Mouse (Mus musculus) left cerebral cortex, adult 8-10 months (tissue): ENCODE measurements around the gene Dnm1. TPM values are rescaled to one million over a fixed set of nuclear protein-coding genes. Genes with fewer than 3 reads are reported as not detected.
A peak's percentile ranks its signal among the peaks of the same experiment; 100 is the strongest.

Experiments used
- DNase-seq, 2 experiments: peaks; one replicate each; pipeline ENCODE4 v3.0.0; 2022; ENCODE audit warnings: low spot score in 2 of 2
- total RNA-seq, 4 experiments: library from RNA; stranded (reverse); gene quantifications; 2 replicates each; pipeline ENCODE4 v1.2.4; 2022

Dnm1 gene
- total RNA-seq, 4 experiments from 2014 or later, result 1,127 to 1,189 (median 1,146) TPM

GRCm38 (mm10) chr2:32340836-32341633, 12.1 kb downstream of the Dnm1 start:
- DNase-seq, result peak in 1 of 2 experiments; percentile 80

- no peak for DNase-seq
Observed at GRCm38 (mm10) chr2:32339912-32340642, 13.1 kb downstream of the Dnm1 start.

DNA sequence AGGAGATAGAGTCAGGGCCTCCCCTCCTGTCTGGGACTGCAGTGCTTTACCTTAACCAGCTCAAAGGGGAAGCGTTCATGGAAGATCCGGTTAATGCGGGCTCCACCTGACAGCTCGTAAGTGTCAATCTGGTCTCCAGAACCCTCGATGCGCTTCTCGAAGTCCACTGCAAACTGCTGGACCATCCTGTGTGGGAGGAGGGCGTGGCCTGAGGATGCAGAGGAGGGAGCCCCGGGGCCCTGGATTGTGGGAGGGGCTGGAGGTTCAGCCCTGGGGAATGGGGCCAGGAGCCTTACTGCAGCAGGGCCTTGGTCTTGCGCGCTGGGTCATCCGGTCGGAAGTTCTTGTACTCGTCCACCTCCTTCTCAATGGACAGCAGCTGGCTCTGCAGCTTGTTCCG, 17.2 kb downstream of the Dnm1 start:
- DNase-seq, result no peak

- DNase-seq, result no peak
Observed at GRCm38 (mm10) chr2:32332159-32332558, 21.0 kb downstream of the Dnm1 start.

- no peak for DNase-seq
Observed at GRCm38 (mm10) chr2:32329531-32329930, 23.6 kb downstream of the Dnm1 start.

- DNase-seq, result no peak
Observed at GRCm38 (mm10) chr2:32328911-32329460, 24.2 kb downstream of the Dnm1 start.

DNA sequence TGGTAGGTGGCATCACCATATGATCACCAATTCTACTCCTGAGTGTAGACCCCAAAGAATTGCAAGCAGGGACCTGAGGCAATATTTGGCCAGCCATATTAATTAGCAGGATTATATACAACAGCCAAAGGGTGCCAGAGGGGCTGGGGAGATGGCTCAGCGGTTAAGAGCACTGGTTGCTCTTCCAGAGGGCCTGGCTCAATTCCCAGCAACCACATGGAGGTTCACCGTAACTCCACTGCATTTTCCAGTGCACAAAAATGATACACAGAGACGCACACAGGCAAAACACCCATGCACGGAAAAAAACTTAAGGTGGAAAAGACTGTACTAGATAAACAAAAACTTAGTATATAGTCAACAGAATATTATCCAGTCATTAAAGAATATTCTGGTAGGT, 25.9 kb downstream of the Dnm1 start:
- no peak for DNase-seq

- DNase-seq, result no peak
Observed at GRCm38 (mm10) chr2:32325342-32325741, 27.8 kb downstream of the Dnm1 start.

DNA sequence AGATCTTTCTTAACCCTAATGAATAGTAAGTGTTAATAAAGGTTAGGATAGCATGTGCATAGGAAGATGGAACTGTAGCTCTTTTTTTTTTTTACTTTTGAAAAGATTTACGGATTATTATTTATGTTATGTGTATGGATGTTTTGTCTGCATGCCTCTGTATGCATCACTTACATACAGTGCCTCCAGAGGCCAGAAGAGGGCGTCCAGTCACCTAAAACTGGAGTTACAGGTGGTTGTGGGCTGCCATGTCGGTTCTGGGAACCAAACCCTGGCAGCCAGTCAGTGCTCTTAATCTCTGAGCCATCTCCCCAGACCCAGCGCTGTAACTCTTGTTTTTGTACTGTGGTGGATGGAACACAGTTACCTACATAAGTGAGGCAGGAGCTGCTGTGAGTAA, 28.8 kb downstream of the Dnm1 start:
- DNase-seq, result no peak

DNA sequence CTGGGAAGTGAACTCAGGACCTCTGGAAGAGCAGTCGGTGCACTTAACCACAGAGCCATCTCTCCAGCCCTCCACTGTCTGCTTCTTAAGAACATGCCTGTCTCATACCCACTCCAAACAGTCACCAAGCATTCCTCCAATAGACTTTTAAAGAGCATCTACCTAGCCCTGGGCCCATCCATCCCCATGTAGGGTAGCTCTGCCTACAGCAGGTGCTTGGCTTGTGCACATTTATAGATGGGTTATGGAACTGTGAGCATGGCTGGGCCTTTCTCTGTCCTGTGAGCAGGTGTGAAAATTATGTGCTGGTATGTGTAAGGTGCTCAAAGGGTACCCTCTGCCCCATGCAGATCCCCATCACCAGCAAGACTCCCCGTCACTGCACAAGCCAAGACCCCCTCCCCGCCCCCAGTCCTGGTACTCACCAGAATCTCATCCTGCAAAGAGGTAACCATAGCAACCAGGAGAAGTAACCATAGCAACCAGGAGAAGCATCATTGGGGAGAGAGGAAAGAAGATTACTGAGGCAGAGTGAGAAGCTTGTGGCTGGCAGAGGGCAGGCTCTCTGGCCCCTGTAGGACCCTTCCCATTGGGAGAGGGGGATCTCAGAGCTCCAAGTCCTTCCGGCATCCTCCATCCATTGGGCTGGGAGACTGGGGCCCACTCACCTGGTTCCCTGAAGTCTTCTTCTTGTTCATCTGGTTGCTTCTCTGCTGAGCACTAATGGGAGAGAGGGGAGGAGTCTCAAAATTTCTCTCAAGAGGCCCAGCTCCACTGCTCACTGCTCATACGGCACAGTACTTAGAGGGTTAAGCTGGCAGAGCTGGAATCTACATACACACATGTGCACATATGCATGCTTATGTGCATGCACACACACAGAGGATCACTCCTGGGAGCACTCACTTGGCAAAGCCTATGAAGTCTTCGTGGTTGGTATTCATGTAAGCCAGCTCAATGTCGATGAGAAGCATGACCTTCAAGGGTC, 30.1 kb downstream of the Dnm1 start:
- DNase-seq, result no peak

- no peak for DNase-seq
Observed at GRCm38 (mm10) chr2:32321591-32322298, 31.4 kb downstream of the Dnm1 start.

GRCm38 (mm10) chr2:32320721-32321120, 32.4 kb downstream of the Dnm1 start:
- DNase-seq, result no peak

- DNase-seq, result no peak
Observed at GRCm38 (mm10) chr2:32319586-32320580, 33.3 kb downstream of the Dnm1 start.

DNA sequence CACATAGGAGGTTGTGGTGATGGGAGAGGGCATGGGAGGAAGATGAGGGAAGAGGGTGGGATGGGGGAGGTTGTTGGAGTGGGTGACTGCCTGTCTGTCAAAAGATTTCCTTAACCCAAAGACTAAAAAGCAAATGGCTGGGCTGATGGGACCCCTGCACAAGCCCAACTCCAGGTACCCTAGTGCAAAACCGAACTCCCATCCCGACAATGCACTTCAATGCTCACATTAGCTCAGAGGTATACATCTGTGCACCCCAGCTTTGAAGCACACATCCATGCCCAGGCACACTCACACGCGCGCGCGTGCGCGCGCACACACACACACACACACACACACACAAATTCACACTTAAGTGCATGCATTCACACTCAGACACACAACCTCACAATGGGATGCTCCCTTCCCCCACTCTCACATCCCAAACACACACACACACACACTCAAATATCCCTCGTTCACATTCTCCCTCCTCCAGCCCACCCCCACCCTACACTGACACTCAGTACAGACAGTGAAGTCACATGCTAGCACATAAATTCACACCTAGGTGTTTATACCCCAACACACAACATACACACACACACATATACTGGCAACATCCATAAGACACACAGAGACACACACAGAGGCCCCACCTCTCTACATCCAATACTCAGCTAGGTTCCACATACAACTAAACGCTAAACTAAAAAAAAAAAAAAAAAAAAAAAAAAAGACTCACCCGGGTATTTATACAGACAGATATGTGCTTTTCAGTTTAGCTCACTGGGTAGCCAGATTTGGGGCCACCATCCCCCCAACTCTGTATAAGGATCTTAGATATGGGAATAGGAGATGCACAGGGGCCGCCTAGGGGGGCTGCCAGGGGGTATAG, 34.2 kb downstream of the Dnm1 start:
- DNase-seq, result no peak

DNA sequence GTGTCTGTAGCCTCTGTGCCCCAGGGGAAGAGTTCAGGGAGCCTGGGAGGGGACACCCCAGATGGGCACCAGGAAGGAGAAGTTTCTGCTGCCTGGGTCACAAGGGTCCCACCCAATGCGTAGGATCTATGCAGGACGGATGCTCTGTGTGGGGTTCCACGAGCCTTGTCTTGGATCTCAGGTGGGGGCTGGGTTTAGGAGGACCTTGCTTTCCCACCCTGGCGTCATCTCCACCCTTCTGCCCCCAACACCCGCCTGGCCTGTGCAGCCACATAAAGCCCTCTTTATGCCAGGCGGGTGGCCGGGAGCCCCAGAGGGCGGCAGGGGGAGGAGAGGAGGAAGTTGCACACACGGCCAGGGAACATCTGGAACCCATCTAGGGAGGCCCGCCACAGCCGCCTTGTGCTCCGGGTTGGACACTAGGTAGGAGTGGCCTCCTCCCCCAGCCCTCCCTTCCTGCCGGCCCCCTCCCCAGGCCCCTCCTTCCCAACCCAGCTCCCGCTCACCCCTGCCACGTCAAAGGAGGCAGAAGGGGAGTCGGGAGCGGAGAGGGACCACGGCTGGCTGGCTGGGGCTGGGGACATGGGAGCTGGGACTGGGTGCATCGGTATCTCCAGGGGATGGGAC, 35.2 kb downstream of the Dnm1 start:
- DNase-seq, result no peak

- no peak for DNase-seq
Observed at GRCm38 (mm10) chr2:32316887-32317656, 36.1 kb downstream of the Dnm1 start.

DNA sequence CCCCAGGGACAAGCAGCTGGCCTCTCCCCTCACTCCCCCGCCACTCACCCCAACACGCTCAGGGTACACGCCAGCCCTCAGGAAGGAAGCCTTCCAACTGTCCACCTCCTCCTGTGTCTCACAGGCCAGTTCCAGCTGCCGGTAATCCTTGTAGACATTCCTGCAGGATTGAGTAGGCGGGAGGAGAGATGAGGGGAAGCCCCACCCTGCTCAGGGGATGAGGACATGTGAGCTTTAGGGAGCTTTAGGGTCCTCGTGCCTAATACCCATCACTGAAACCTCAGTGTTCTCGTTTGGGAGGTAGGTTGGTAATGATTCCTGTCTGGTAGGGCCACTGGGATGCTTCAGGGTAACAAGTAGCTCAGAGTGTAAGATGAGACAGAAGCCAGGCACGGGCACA, 37.4 kb downstream of the Dnm1 start:
- no peak for DNase-seq
